Mouse (Mus musculus): Measurements from ENCODE around the gene Prdm16. TPM values are rescaled to one million over a fixed set of nuclear protein-coding genes. Genes with fewer than 3 reads are reported as not detected.

Gene Prdm16
- total and polyA plus RNA-seq, 3 experiments = not detected

GRCm38 (mm10) chr4:154638320-154638886, 1.7 kb upstream of the Prdm16 start:
- no peak overlapping the region for H3K4me2 ChIP-seq (ENCODE audit: insufficient read depth, low read depth, poor library complexity, severe bottlenecking)
- no peak overlapping the region for H3K9ac ChIP-seq (ENCODE audit: insufficient read depth, low read depth)
- no peak overlapping the region for H3K27ac ChIP-seq (ENCODE audit: insufficient read depth, low read depth)
- H3K4me1 ChIP-seq (ENCODE audit: control insufficient read depth in 1 of 2, insufficient read depth in 2 of 2) = no peaks in the 10 kb centered on the region
- in situ Hi-C loops (cut with MboI; ENCODE audit: low pct_ligation_motif_present, low pct_unique_long_range_greater_than_20kb, low sequenced_read_pairs) (no loop called here), dilution Hi-C loops (cut with MboI; ENCODE audit: extremely low pct_ligation_motif_present, extremely low pct_unique_long_range_greater_than_20kb, low sequenced_read_pairs) (no loop called here)
- no peaks in the 10 kb centered on the region for H3K36me3 ChIP-seq (replicated peaks in 1 of 2; ENCODE audit: control insufficient read depth in 1 of 2, insufficient read depth in 1 of 2, low read length in 1 of 2)
- H3K9me3 ChIP-seq (replicated peaks; ENCODE audit: low read length) = peaks cover 92% of the 10 kb centered on the region
- H3K27me3 ChIP-seq (replicated peaks) = no peaks in the 10 kb centered on the region
- TF ChIP-seq ZKSCAN1 (IDR thresholded peaks at IDR 0.05; ENCODE audit: borderline replicate concordance, low read depth, low read length) = no peak
- TF ChIP-seq TBP (conservative IDR thresholded peaks at IDR 0.05; ENCODE audit: low read depth, low read length) = no peak
- no peak for TF ChIP-seq SMC3 (IDR thresholded peaks at IDR 0.05; ENCODE audit: low read depth, low read length)
- no peak for TF ChIP-seq CTCF (conservative IDR thresholded peaks at IDR 0.05 in 1 of 2, IDR thresholded peaks at IDR 0.05 in 1 of 2; ENCODE audit: low read depth in 2 of 2, low read length in 2 of 2)
- no peak for TF ChIP-seq ELF1 (IDR thresholded peaks at IDR 0.05; ENCODE audit: low read depth, low read length)
- TF ChIP-seq JUND (conservative IDR thresholded peaks at IDR 0.05; ENCODE audit: low read depth, low read length) = no peak
- no peak for TF ChIP-seq POLR2AphosphoS2 (IDR thresholded peaks at IDR 0.05; ENCODE audit: low read depth, low read length)
- no peak for TF ChIP-seq ETS1 (conservative IDR thresholded peaks at IDR 0.05; ENCODE audit: low read depth, low read length)
- no peak for TF ChIP-seq IRF4 (IDR thresholded peaks at IDR 0.05; ENCODE audit: low read depth, low read length)
- no peak for TF ChIP-seq RCOR1 (conservative IDR thresholded peaks at IDR 0.05; ENCODE audit: low read depth, low read length)
- no peak for TF ChIP-seq E2F4 (IDR thresholded peaks at IDR 0.05; ENCODE audit: insufficient replicate concordance, low read depth, low read length)
- TF ChIP-seq PAX5 (IDR thresholded peaks at IDR 0.05; ENCODE audit: low read length) = no peak
- no peak for TF ChIP-seq GABPA (IDR thresholded peaks at IDR 0.05; ENCODE audit: insufficient replicate concordance, low read depth, low read length)
- TF ChIP-seq HCFC1 (IDR thresholded peaks at IDR 0.05; ENCODE audit: low read depth, low read length) = no peak
- no peak for TF ChIP-seq NRF1 (IDR thresholded peaks at IDR 0.05; ENCODE audit: low read depth, low read length)
- TF ChIP-seq USF1 (IDR thresholded peaks at IDR 0.05; ENCODE audit: low read depth, low read length) = no peak
- no peak for TF ChIP-seq MXI1 (IDR thresholded peaks at IDR 0.05; ENCODE audit: low read depth, low read length)
- TF ChIP-seq MAFK (IDR thresholded peaks at IDR 0.05; ENCODE audit: insufficient replicate concordance, low read length) = no peak
- no peak for DNase-seq (ENCODE audit: extremely low read depth)
- H3K4me3 ChIP-seq (replicated peaks in 1 of 3; ENCODE audit: low read depth in 2 of 3, low read length in 2 of 3, poor library complexity in 1 of 3) = no peak overlapping the region
- no peaks in the 10 kb centered on the region for H3K79me2 ChIP-seq (replicated peaks; ENCODE audit: control insufficient read depth, extremely low read depth, insufficient read depth, poor library complexity, severe bottlenecking)

- Histone ChIP-seq H3K4me1 (ENCODE audit: control insufficient read depth in 1 of 2, insufficient read depth in 2 of 2) (no peaks in the 10 kb centered on the region), H3K9ac (ENCODE audit: insufficient read depth, low read depth) (no peak overlapping the region), H3K4me3 (replicated peaks in 1 of 3; ENCODE audit: low read depth in 2 of 3, low read length in 2 of 3, poor library complexity in 1 of 3) (no peak overlapping the region), H3K4me2 (ENCODE audit: insufficient read depth, low read depth, poor library complexity, severe bottlenecking) (no peak overlapping the region), H3K79me2 (replicated peaks; ENCODE audit: control insufficient read depth, extremely low read depth, insufficient read depth, poor library complexity, severe bottlenecking) (no peaks in the 10 kb centered on the region), H3K27me3 (replicated peaks) (no peaks in the 10 kb centered on the region), H3K9me3 (replicated peaks; ENCODE audit: low read length) (peaks cover 92% of the 10 kb centered on the region), H3K27ac (ENCODE audit: insufficient read depth, low read depth) (no peak overlapping the region), H3K36me3 (replicated peaks in 1 of 2; ENCODE audit: control insufficient read depth in 1 of 2, insufficient read depth in 1 of 2, low read length in 1 of 2) (no peaks in the 10 kb centered on the region)
- dilution Hi-C loops (cut with MboI; ENCODE audit: extremely low pct_ligation_motif_present, extremely low pct_unique_long_range_greater_than_20kb, low sequenced_read_pairs) (no loop called here), in situ Hi-C loops (cut with MboI; ENCODE audit: low pct_ligation_motif_present, low pct_unique_long_range_greater_than_20kb, low sequenced_read_pairs) (no loop called here)
- no peak for TF ChIP-seq JUND (conservative IDR thresholded peaks at IDR 0.05; ENCODE audit: low read depth, low read length)
- no peak for TF ChIP-seq POLR2AphosphoS2 (IDR thresholded peaks at IDR 0.05; ENCODE audit: low read depth, low read length)
- no peak for TF ChIP-seq ELF1 (IDR thresholded peaks at IDR 0.05; ENCODE audit: low read depth, low read length)
- no peak for TF ChIP-seq E2F4 (IDR thresholded peaks at IDR 0.05; ENCODE audit: insufficient replicate concordance, low read depth, low read length)
- TF ChIP-seq MAFK (IDR thresholded peaks at IDR 0.05; ENCODE audit: insufficient replicate concordance, low read length) = no peak
- DNase-seq (ENCODE audit: extremely low read depth) = no peak
Observed at GRCm38 (mm10) chr4:154637468-154638319, 1.0 kb upstream of the Prdm16 start.
